Mouse (Mus musculus) neural tube, embryonic 15.5 days (tissue): Measurements from ENCODE around the gene Cct4. TPM values are rescaled to one million over a fixed set of nuclear protein-coding genes. Genes with fewer than 3 reads are reported as not detected.

ENCODE experiments used
- ATAC-seq: fragments of 200-750 bp; cut with Nextera tagmentation; 2 replicates; pipeline ENCODE4 v1.8.0; 2017; ENCODE audit warnings: mild to moderate bottlenecking, moderate TSS enrichment, moderate library complexity; ENCODE audit not compliant: low FRiP score
- H3K27ac ChIP-seq: fragments of 300-500 bp; sonication (generic); replicated peaks from 2 replicates; pipeline ENCODE4 v1.5.1; 2015; ENCODE audit warnings: mild to moderate bottlenecking, inconsistent platforms
- H3K27me3 ChIP-seq: fragments of 300-500 bp; sonication (generic); replicated peaks from 2 replicates; pipeline ENCODE4 v1.6.1; 2015; ENCODE audit warnings: inconsistent platforms
- H3K36me3 ChIP-seq: fragments of 300-500 bp; sonication (generic); 2 replicates; pipeline ENCODE4 v1.6.1; 2015; ENCODE audit warnings: inconsistent platforms
- H3K4me1 ChIP-seq: fragments of 300-500 bp; sonication (generic); 2 replicates; pipeline ENCODE4 v1.6.1; 2015; ENCODE audit warnings: inconsistent platforms
- H3K4me2 ChIP-seq: fragments of 300-500 bp; sonication (generic); 2 replicates; pipeline ENCODE4 v1.6.1; 2015; ENCODE audit warnings: inconsistent platforms, mild to moderate bottlenecking, moderate library complexity
- H3K4me3 ChIP-seq: fragments of 300-500 bp; sonication (generic); replicated peaks from 2 replicates; pipeline ENCODE4 v1.5.1; 2015; ENCODE audit warnings: mild to moderate bottlenecking, inconsistent platforms
- H3K9ac ChIP-seq: fragments of 300-500 bp; sonication (generic); replicated peaks from 2 replicates; pipeline ENCODE4 v1.6.1; 2015; ENCODE audit warnings: mild to moderate bottlenecking, inconsistent platforms
- H3K9me3 ChIP-seq: fragments of 300-500 bp; sonication (generic); replicated peaks from 2 replicates; pipeline ENCODE4 v1.6.1; 2016; ENCODE audit warnings: inconsistent platforms
- WGBS: fragments of 180-500 bp; shearing (Covaris S2); methylation state at CpG from one replicate; pipeline ENCODE4 v1.1.7; 2015; ENCODE audit warnings: mixed read lengths; 5-methylcytosine and 5-hydroxymethylcytosine counted together
- polyA plus RNA-seq: library from polyadenylated mRNA; unstranded; fragments of >200 nt; fragmentation: Nextera tagmentation; extraction: Ambion mirVana; gene quantifications from 2 replicates; pipeline ENCODE4 v1.2.1, GENCODE M21; 2015

Cct4 gene
- polyA plus RNA-seq, 1 experiment from 2014 or later = 261 TPM

GRCm38 (mm10) chr11:23013580-23014294 lies 23.4 kb downstream of the Cct4 start:
- Histone ChIP-seq H3K4me2 (no peak overlapping the region), H3K36me3 (no peaks in the 10 kb centered on the region), H3K4me3 (no peak overlapping the region), H3K27ac (no peak overlapping the region), H3K27me3 (no peaks in the 10 kb centered on the region), H3K9me3 (no peaks in the 10 kb centered on the region), H3K4me1 (peaks cover 3% of the 10 kb centered on the region; the same call in 1 of the 2 replicates), H3K9ac (no peak overlapping the region)
- no peak for ATAC-seq
- WGBS = 93% methylated on average over 4 of the region's 4 CpGs

DNA sequence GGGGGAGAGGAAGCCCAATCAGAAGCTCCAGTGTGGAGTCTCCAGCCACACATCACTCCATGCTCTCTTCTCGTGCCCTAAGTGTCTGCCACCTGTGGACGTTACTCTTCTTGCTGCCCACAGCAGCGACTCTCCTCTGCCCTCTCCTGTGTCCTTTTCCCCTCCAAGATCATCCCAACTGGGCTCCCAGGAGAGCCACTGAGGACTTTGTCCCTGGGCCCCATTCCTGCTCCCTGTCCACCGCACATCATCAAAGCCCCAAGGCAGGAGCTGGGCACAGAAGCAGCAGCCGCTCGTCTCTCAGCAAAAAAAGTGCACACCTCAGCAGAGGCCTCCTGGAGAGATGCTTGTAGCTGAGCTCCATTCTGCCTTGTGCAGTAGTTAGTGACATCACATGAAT lies 24.7 kb downstream of the Cct4 start:
- 79% methylated on average over 6 of the region's 6 CpGs for WGBS
- no peak for ATAC-seq
- Histone ChIP-seq H3K36me3 (no peaks in the 10 kb centered on the region), H3K4me2 (no peak overlapping the region), H3K4me3 (no peak overlapping the region), H3K4me1 (no peaks in the 10 kb centered on the region), H3K27me3 (no peaks in the 10 kb centered on the region), H3K9me3 (no peaks in the 10 kb centered on the region), H3K9ac (no peak overlapping the region), H3K27ac (no peak overlapping the region)

DNA sequence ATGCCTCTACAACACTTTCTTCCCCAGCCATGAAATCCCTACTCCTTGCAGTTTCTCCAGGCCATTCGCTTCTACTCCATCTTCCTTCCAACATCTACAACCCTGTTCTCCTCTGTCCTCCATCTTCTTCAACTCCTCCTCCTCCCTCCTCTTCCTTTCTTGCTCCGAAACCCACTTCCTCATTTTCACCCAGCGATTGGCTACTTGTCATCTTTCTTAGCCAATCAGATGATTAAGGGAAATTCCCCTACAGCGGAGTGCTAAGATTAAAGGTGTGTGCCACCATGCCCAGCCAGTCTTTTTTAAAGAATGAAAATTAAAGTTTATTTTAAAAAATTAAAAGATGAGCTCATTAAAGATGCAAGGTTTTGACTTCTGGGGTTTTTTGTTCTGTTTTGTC lies 27.6 kb downstream of the Cct4 start:
- H3K4me1 ChIP-seq = no peaks in the 10 kb centered on the region
- H3K9ac ChIP-seq = no peak overlapping the region
- no peak overlapping the region for H3K27ac ChIP-seq
- 93% methylated on average over 4 of the region's 4 CpGs for WGBS
- H3K4me2 ChIP-seq = no peak overlapping the region
- H3K9me3 ChIP-seq = no peaks in the 10 kb centered on the region
- no peaks in the 10 kb centered on the region for H3K36me3 ChIP-seq
- H3K4me3 ChIP-seq = no peak overlapping the region
- no peak for ATAC-seq
- H3K27me3 ChIP-seq = no peaks in the 10 kb centered on the region

GRCm38 (mm10) chr11:23020116-23020770 lies 29.9 kb downstream of the Cct4 start:
- no peaks in the 10 kb centered on the region for H3K9me3 ChIP-seq
- ATAC-seq = no peak
- no peak overlapping the region for H3K27ac ChIP-seq
- 75% methylated on average over 24 of the region's 24 CpGs for WGBS
- no peak overlapping the region for H3K9ac ChIP-seq
- no peaks in the 10 kb centered on the region for H3K27me3 ChIP-seq
- H3K4me2 ChIP-seq = no peak overlapping the region
- H3K36me3 ChIP-seq = no peaks in the 10 kb centered on the region
- no peak overlapping the region for H3K4me3 ChIP-seq
- no peaks in the 10 kb centered on the region for H3K4me1 ChIP-seq

DNA sequence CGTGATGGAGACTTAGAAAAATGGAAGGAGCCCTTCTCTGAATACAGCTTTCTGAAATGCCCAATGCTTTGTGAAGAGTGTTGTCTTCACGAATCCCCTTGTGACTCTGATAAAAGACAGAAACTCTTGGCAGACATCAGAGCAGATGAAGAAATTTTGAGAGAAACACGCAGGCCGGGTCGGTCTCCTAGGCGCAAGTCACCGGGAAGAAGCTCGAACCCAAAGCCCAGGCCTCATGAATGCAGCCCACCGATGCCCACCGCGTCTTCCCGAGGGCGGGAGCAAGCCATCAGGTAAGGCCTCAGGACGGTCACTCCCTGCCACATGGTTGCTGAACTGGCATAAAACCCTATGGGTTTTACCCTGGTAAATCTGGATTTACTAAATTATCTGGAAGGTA lies 30.5 kb downstream of the Cct4 start:
- no peaks in the 10 kb centered on the region for H3K36me3 ChIP-seq
- no peak for ATAC-seq
- no peak overlapping the region for H3K4me3 ChIP-seq
- H3K27me3 ChIP-seq = no peaks in the 10 kb centered on the region
- no peak overlapping the region for H3K4me2 ChIP-seq
- H3K9ac ChIP-seq = no peak overlapping the region
- WGBS = 95% methylated on average over 14 of the region's 14 CpGs
- H3K9me3 ChIP-seq = no peaks in the 10 kb centered on the region
- H3K4me1 ChIP-seq = no peaks in the 10 kb centered on the region
- H3K27ac ChIP-seq = no peak overlapping the region

GRCm38 (mm10) chr11:23023155-23023554 lies 32.8 kb downstream of the Cct4 start:
- no peak overlapping the region for H3K27ac ChIP-seq

DNA sequence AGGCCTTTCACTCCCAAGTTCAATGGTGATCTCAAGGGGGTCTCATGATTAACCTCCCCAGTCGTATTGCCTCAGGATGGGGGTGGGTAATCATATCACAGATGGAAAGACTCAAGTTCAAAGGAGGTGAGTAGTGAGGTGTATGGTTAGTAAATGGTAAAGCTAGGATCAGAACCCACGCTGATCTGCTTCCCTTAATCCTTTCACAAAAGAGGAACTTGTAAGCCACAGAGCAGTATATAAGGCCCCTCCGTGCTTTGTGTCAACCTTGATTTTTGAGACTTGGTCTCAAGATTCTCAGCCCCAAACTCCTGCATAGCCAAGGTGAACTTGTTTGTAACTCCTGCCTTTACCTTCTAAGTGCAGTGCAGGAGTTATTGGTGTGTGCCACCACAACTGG lies 33.9 kb downstream of the Cct4 start:
- 88% methylated on average over 3 of the region's 3 CpGs for WGBS
- no peaks in the 10 kb centered on the region for H3K27me3 ChIP-seq
- no peak overlapping the region for H3K4me3 ChIP-seq
- no peaks in the 10 kb centered on the region for H3K9me3 ChIP-seq
- no peak for ATAC-seq
- no peak overlapping the region for H3K27ac ChIP-seq
- H3K9ac ChIP-seq = no peak overlapping the region
- H3K36me3 ChIP-seq = no peaks in the 10 kb centered on the region
- no peaks in the 10 kb centered on the region for H3K4me1 ChIP-seq
- no peak overlapping the region for H3K4me2 ChIP-seq

More at GRCm38 (mm10) chr11:23023155-23023554, 32.8 kb downstream of the Cct4 start:
- 95% methylated on average over 2 of the region's 2 CpGs for WGBS
- no peaks in the 10 kb centered on the region for H3K4me1 ChIP-seq
- no peak overlapping the region for H3K9ac ChIP-seq
- no peaks in the 10 kb centered on the region for H3K27me3 ChIP-seq
- H3K4me3 ChIP-seq = no peak overlapping the region
- H3K4me2 ChIP-seq = no peak overlapping the region
- ATAC-seq = no peak
- no peaks in the 10 kb centered on the region for H3K9me3 ChIP-seq
- no peaks in the 10 kb centered on the region for H3K36me3 ChIP-seq

- no peak overlapping the region for H3K4me2 ChIP-seq
- H3K27me3 ChIP-seq = no peaks in the 10 kb centered on the region
- no peak overlapping the region for H3K27ac ChIP-seq
- 72% methylated on average over 3 of the region's 3 CpGs for WGBS
- H3K36me3 ChIP-seq = no peaks in the 10 kb centered on the region
- no peak for ATAC-seq
- H3K9ac ChIP-seq = no peak overlapping the region
- no peaks in the 10 kb centered on the region for H3K9me3 ChIP-seq
- no peaks in the 10 kb centered on the region for H3K4me1 ChIP-seq
- no peak overlapping the region for H3K4me3 ChIP-seq
These were observed 38.6 kb downstream of the Cct4 start for GRCm38 (mm10) chr11:23028957-23029356.

- Histone ChIP-seq H3K4me3 (no peak overlapping the region), H3K9me3 (no peaks in the 10 kb centered on the region), H3K36me3 (no peaks in the 10 kb centered on the region), H3K27me3 (no peaks in the 10 kb centered on the region), H3K9ac (no peak overlapping the region), H3K27ac (no peak overlapping the region), H3K4me2 (no peak overlapping the region), H3K4me1 (no peaks in the 10 kb centered on the region)
- ATAC-seq = no peak
- WGBS = 85% methylated on average over 6 of the region's 6 CpGs
These were observed 39.1 kb downstream of the Cct4 start for GRCm38 (mm10) chr11:23029399-23029798.

- Histone ChIP-seq H3K4me2 (no peak overlapping the region), H3K4me3 (no peak overlapping the region), H3K4me1 (0 out of 2 replicates have a peak, but pooled peaks cover 5% of the 10 kb centered on the region), H3K27ac (no peak overlapping the region), H3K27me3 (no peaks in the 10 kb centered on the region), H3K9me3 (no peaks in the 10 kb centered on the region), H3K9ac (no peak overlapping the region), H3K36me3 (no peaks in the 10 kb centered on the region)
- no peak for ATAC-seq
- 66% methylated on average over 5 of the region's 5 CpGs for WGBS
These were observed 56.9 kb downstream of the Cct4 start for GRCm38 (mm10) chr11:23047252-23047651.

DNA sequence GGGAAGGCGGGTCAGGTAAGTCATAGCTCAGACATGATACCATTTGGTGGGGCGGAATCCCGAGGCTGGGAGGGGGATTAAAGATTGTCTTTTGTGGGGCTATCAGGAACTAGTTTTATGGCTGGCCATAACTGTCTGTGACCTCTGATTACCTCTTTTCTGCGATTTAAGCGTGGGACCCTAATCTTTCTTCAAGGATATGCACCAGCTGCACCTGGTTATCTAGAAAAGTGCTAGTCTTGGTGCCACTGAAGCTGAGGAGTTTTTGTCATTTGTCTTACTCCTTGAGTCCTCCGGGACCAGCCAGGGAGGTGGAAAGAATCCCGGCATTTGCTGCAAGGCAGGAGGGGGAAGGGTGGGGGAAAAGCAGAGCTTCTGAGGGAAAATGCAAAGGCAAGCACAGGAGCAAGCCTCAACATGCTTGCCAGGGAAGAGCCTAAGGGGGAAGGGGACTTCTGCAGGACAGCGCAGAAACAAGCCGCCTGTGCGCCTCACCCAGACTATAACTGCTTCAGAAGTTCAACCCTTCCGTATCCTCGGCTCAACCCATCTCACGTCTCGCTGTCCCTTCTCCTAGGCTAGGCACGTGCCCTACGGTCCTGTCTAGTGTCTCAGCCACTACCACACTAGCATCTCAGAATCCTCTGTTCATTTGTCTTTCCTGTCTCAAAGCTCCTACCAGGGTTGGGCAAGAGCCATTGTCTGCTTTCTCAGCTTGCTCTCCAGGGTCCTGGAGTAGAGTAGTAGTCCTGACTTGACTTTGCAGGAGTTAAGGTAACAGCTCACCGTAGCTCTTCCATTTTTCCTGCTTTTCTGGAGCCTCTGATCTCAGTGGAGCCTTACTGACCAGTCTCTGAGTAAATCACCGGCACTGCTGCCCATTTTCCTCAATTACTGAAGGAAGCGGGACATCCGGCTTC lies 57.6 kb downstream of the Cct4 start:
- H3K4me1 ChIP-seq = 0 out of 2 replicates have a peak, but pooled peaks cover 5% of the 10 kb centered on the region
- H3K36me3 ChIP-seq = no peaks in the 10 kb centered on the region
- H3K9ac ChIP-seq = no peak overlapping the region
- H3K4me3 ChIP-seq = peak overlapping the region; percentile 19; the same call in 1 of the 2 replicates
- H3K27ac ChIP-seq = no peak overlapping the region
- ATAC-seq = no peak
- H3K9me3 ChIP-seq = no peaks in the 10 kb centered on the region
- no peaks in the 10 kb centered on the region for H3K27me3 ChIP-seq
- 37% methylated on average over 20 of the region's 20 CpGs for WGBS
- peak overlapping the region; percentile 44 for H3K4me2 ChIP-seq
